Mouse (Mus musculus) kidney, postnatal 0 days (tissue): ENCODE measurements around the gene Fggy. TPM values are rescaled to one million over a fixed set of nuclear protein-coding genes. Genes with fewer than 3 reads are reported as not detected.

ENCODE experiments used
- ATAC-seq: fragments of 200-750 bp; cut with Nextera tagmentation; replicated peaks from 2 replicates; pipeline ENCODE4 v1.8.0; 2017; ENCODE audit warnings: low read depth, moderate number of reproducible peaks, moderate TSS enrichment, moderate library complexity; ENCODE audit not compliant: low FRiP score
- DNase-seq: peaks from one replicate; pipeline ENCODE4 v3.0.0-alpha.2; 2016; ENCODE audit warnings: low spot score
- H3K27ac ChIP-seq: fragments of 300-500 bp; sonication (generic); 2 replicates; pipeline ENCODE4 v1.5.1; 2014; ENCODE audit warnings: mild to moderate bottlenecking
- H3K27me3 ChIP-seq: fragments of 300-500 bp; sonication (generic); 2 replicates; pipeline ENCODE4 v1.6.1; 2014; ENCODE audit warnings: low read length, mixed read lengths; ENCODE audit not compliant: insufficient read depth
- H3K36me3 ChIP-seq: fragments of 300-500 bp; sonication (generic); 2 replicates; pipeline ENCODE4 v1.6.1; 2014; ENCODE audit warnings: low read length, mixed read lengths; ENCODE audit not compliant: insufficient read depth
- H3K4me1 ChIP-seq: fragments of 300-500 bp; sonication (generic); replicated peaks from 2 replicates; pipeline ENCODE4 v1.6.1; 2014; ENCODE audit warnings: antibody characterized with exemption, low read length, mixed read lengths; ENCODE audit not compliant: insufficient read depth
- H3K4me2 ChIP-seq: fragments of 300-500 bp; sonication (generic); 2 replicates; pipeline ENCODE4 v1.6.1; 2014; ENCODE audit warnings: mild to moderate bottlenecking, low read length, moderate library complexity, mixed read lengths
- H3K4me3 ChIP-seq: fragments of 300-500 bp; sonication (generic); replicated peaks from 2 replicates; pipeline ENCODE4 v1.5.1; 2014; ENCODE audit warnings: low read depth, low read length
- H3K9ac ChIP-seq: fragments of 300-500 bp; sonication (generic); 2 replicates; pipeline ENCODE4 v1.6.1; 2014; ENCODE audit warnings: low read depth, low read length
- H3K9me3 ChIP-seq: fragments of 300-500 bp; sonication (generic); replicated peaks from 2 replicates; pipeline ENCODE4 v1.6.1; 2016; ENCODE audit warnings: low read length, inconsistent platforms, mixed read lengths
- CTCF ChIP-seq: IDR thresholded peaks from 2 replicates; pipeline ENCODE4 v1.5.1; 2016; ENCODE audit warnings: antibody characterized with exemption, low read depth, mild to moderate bottlenecking, moderate library complexity
- WGBS: fragments of 180-500 bp; shearing (Covaris S2); extraction: QIAGEN DNeasy Blood & Tissue Kit; methylation state at CpG from one replicate; pipeline ENCODE4 v1.1.7; 2014; 5-methylcytosine and 5-hydroxymethylcytosine counted together
- polyA plus RNA-seq: library from polyadenylated mRNA; unstranded; fragments of >200 nt; fragmentation: Nextera tagmentation; extraction: Ambion mirVana; gene quantifications from 2 replicates; pipeline ENCODE4 v1.2.1, GENCODE M21; 2015

The Fggy gene
- polyA plus RNA-seq, 1 experiment from 2014 or later, result 35.3 TPM

DNA sequence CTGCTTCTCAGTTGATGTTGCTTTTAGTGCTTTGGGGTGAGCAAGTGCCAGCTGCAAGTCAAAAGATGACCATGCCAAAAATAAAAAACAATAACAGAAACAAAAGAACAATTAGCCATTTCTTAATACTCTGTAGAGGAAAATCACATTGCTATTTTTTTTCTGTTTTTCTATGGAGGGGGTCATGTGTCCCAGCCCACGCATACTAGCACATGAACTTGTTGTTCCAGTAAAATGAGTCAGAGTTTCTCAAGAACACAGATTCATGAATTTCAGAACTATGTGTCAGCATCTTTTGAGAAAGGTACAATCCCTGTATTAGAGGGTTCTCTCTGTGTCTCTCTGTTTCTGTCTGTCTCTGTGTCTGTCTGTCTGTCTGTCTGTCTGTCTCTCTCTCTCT lies 355.7 kb downstream of the Fggy start:
- ATAC-seq (no peak), DNase-seq (no peak)
- 71% methylated on average over 1 of the region's 1 CpGs for WGBS
- Histone ChIP-seq H3K9ac (no peak overlapping the region), H3K4me1 (no peaks in the 10 kb centered on the region), H3K36me3 (no peaks in the 10 kb centered on the region), H3K9me3 (no peaks in the 10 kb centered on the region), H3K27ac (no peak overlapping the region), H3K27me3 (no peaks in the 10 kb centered on the region), H3K4me3 (no peak overlapping the region), H3K4me2 (no peak overlapping the region)
- no peak for TF ChIP-seq CTCF

DNA sequence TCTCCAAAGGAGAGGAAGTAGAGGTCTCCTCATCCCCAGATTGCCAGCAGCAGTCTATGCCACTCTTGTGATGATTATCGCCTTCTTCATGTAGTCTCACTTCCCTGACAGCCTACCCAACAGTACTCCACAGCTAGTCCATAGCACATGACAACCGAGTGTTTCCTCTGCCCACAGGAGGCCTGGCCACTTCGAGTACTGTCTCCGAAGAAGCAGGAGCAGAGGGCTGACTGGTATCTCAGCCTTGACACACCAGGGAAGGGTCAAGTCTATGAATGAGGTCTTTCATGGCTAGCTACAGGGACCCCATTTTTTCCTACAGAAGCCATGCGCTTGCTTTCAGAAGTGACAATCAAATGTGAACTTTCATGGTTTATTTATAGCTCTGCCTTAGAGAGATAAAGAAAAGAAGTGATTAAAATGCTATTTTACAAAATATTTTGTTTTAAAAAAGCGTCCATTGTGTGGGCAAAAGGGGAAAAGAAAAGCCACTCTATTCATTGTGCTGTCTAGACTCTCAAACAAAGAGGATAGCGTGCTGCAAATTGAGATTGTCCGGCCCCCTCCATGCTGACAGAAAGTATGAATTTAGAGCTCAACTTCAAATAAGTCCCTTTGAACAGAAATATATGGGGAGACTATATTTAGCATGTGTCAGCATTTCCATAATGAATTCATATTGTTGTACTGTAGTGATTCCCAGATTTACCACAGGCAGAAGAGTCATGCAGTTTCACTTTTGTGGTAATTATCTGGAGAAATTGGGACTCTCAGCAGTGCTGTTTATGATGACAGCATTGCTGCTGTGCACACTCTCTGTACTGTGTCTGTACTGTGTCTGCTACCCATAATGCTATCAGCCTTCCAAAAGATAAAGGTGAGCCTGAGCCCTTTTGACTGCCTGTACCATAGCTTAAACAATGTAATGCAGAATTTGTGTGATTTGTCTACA lies 358.6 kb downstream of the Fggy start:
- no peaks in the 10 kb centered on the region for H3K36me3 ChIP-seq
- no peaks in the 10 kb centered on the region for H3K4me1 ChIP-seq
- H3K27me3 ChIP-seq, result no peaks in the 10 kb centered on the region
- no peak for TF ChIP-seq CTCF
- no peak overlapping the region for H3K9ac ChIP-seq
- no peaks in the 10 kb centered on the region for H3K9me3 ChIP-seq
- no peak overlapping the region for H3K27ac ChIP-seq
- DNase-seq, result no peak
- H3K4me2 ChIP-seq, result no peak overlapping the region
- no peak for ATAC-seq
- no peak overlapping the region for H3K4me3 ChIP-seq
- WGBS, result 84% methylated on average over 8 of the region's 8 CpGs

DNA sequence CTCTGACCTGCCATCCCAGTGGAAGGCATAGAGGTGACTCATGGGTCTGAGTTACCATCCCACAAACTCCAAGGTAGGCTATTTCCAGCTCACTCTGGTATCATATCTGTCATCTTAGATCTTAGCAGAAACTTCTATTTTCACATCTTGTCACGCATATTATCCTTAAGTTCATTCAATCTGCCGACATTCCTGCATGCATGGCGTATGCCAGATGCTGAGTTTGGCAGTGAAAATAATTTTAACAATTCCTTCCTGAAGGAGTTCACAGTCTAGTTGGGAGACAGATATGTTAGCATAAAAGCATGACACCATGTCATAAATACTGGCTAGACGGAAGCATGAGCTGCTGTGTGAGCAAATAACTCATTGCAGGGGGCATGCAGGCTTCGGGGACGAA lies 360.4 kb downstream of the Fggy start:
- ATAC-seq (no peak), DNase-seq (no peak)
- 64% methylated on average over 6 of the region's 6 CpGs for WGBS
- Histone ChIP-seq H3K36me3 (no peaks in the 10 kb centered on the region), H3K4me1 (no peaks in the 10 kb centered on the region), H3K4me3 (no peak overlapping the region), H3K27ac (no peak overlapping the region), H3K27me3 (no peaks in the 10 kb centered on the region), H3K4me2 (no peak overlapping the region), H3K9me3 (no peaks in the 10 kb centered on the region), H3K9ac (no peak overlapping the region)
- no peak for TF ChIP-seq CTCF

GRCm38 (mm10) chr4:95920448-95920847 lies 363.1 kb downstream of the Fggy start:
- no peak overlapping the region for H3K27ac ChIP-seq
- H3K9me3 ChIP-seq, result no peaks in the 10 kb centered on the region
- ATAC-seq, result no peak
- TF ChIP-seq CTCF, result no peak
- WGBS, result 44% methylated on average over 4 of the region's 4 CpGs
- no peaks in the 10 kb centered on the region for H3K4me1 ChIP-seq
- H3K4me3 ChIP-seq, result no peak overlapping the region
- H3K27me3 ChIP-seq, result no peaks in the 10 kb centered on the region
- no peak for DNase-seq
- no peak overlapping the region for H3K9ac ChIP-seq
- no peaks in the 10 kb centered on the region for H3K36me3 ChIP-seq
- H3K4me2 ChIP-seq, result no peak overlapping the region

- H3K4me3 ChIP-seq, result no peak overlapping the region
- no peak overlapping the region for H3K9ac ChIP-seq
- WGBS, result 13% methylated on average over 7 of the region's 7 CpGs
- no peaks in the 10 kb centered on the region for H3K36me3 ChIP-seq
- H3K27me3 ChIP-seq, result no peaks in the 10 kb centered on the region
- DNase-seq, result peak; percentile 88
- TF ChIP-seq CTCF, result peak; percentile 95
- H3K9me3 ChIP-seq, result no peaks in the 10 kb centered on the region
- no peak overlapping the region for H3K4me2 ChIP-seq
- no peak overlapping the region for H3K27ac ChIP-seq
- no peaks in the 10 kb centered on the region for H3K4me1 ChIP-seq
- ATAC-seq, result peak; percentile 43; the same call in 1 of the 2 replicates
These were observed 367.2 kb downstream of the Fggy start for GRCm38 (mm10) chr4:95924210-95925184.

DNA sequence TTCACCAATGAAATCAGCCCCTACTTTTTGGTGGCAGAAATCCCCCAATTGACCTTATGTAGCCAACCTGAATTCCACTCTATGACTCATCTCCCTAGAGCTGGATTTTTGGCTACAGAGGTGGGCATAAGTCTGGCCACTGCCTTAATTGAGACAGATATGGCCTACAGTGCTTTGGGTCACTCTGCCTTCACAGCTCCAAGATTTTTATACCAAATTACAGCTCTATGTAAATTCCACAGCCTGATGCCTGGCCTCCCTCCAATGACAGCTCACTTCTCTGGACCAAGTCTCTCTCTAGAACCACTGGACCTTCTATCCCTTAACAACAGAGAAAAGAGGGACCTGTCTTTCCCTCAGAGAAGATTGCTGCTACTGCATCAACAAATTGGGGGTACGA lies 371.5 kb downstream of the Fggy start:
- no peaks in the 10 kb centered on the region for H3K4me1 ChIP-seq
- no peak for TF ChIP-seq CTCF
- no peak for DNase-seq
- no peaks in the 10 kb centered on the region for H3K9me3 ChIP-seq
- ATAC-seq, result no peak
- 100% methylated on average over 1 of the region's 1 CpGs for WGBS
- H3K4me3 ChIP-seq, result no peak overlapping the region
- H3K27ac ChIP-seq, result no peak overlapping the region
- H3K36me3 ChIP-seq, result no peaks in the 10 kb centered on the region
- H3K9ac ChIP-seq, result no peak overlapping the region
- no peak overlapping the region for H3K4me2 ChIP-seq
- H3K27me3 ChIP-seq, result no peaks in the 10 kb centered on the region
